Mouse (Mus musculus) myocyte (in vitro differentiated cells): ENCODE results near the gene Gm20403. TPM values are rescaled to one million over a fixed set of nuclear protein-coding genes. Genes with fewer than 3 reads are reported as not detected.

Source experiments
- H3K27me3 ChIP-seq: one replicate; pipeline ENCODE4 v1.6.1; 2011; ENCODE audit not compliant: control insufficient read depth, insufficient read depth, insufficient read length
- H3K36me3 ChIP-seq: one replicate; pipeline ENCODE4 v1.6.1; 2011; ENCODE audit not compliant: control insufficient read depth, insufficient read depth
- H3K4me2 ChIP-seq: one replicate; pipeline ENCODE4 v1.6.1; 2011; ENCODE audit warnings: low read depth, control low read depth
- H3K4me3 ChIP-seq: one replicate; pipeline ENCODE4 v1.5.1; 2011; ENCODE audit warnings: mild to moderate bottlenecking, control low read depth, moderate library complexity
- H3K79me2 ChIP-seq: one replicate; pipeline ENCODE4 v1.6.1; 2011; ENCODE audit not compliant: control insufficient read depth, insufficient read depth
- H3ac ChIP-seq: one replicate; pipeline ENCODE4 v1.6.1; 2011; ENCODE audit not compliant: control insufficient read depth, insufficient read length
- CEBPB ChIP-seq: IDR thresholded peaks from 2 replicates; pipeline ENCODE4 v1.6.1; 2011; ENCODE audit warnings: mild to moderate bottlenecking, moderate library complexity; ENCODE audit not compliant: poor library complexity, insufficient read depth, severe bottlenecking
- E2F4 ChIP-seq: IDR thresholded peaks from one replicate; pipeline ENCODE4 v1.6.1; 2011; ENCODE audit warnings: mild to moderate bottlenecking, control low read depth, moderate library complexity; ENCODE audit not compliant: insufficient read depth
- MAX ChIP-seq: IDR thresholded peaks from one replicate; pipeline ENCODE4 v1.6.1; 2011; ENCODE audit warnings: low read depth, mild to moderate bottlenecking, control low read depth
- MYOD1 ChIP-seq, 3 experiments: IDR thresholded peaks; one replicate each; pipeline ENCODE4 v1.6.1; 2011; ENCODE audit warnings: control low read depth in 2 of 3, low read depth in 2 of 3, mild to moderate bottlenecking in 2 of 3, moderate library complexity in 1 of 3; ENCODE audit not compliant: insufficient read length in 2 of 3, control insufficient read depth in 1 of 3
- MYOG ChIP-seq, 3 experiments: IDR thresholded peaks; one replicate each; pipeline ENCODE4 v1.6.1; 2011; ENCODE audit warnings: control low read depth in 2 of 3, low read depth in 2 of 3, mild to moderate bottlenecking in 2 of 3; ENCODE audit not compliant: insufficient read length in 2 of 3, control insufficient read depth in 1 of 3, insufficient read depth in 1 of 3
- POLR2A ChIP-seq: IDR thresholded peaks from one replicate; pipeline ENCODE4 v1.6.1; 2011; ENCODE audit warnings: low read depth, mild to moderate bottlenecking, control low read depth, moderate library complexity; ENCODE audit not compliant: insufficient read length
- POLR2AphosphoS2 ChIP-seq: IDR thresholded peaks from one replicate; pipeline ENCODE4 v1.6.1; 2011; ENCODE audit warnings: low read depth, control low read depth; ENCODE audit not compliant: insufficient read length
- REST ChIP-seq: IDR thresholded peaks from one replicate; pipeline ENCODE4 v1.6.1; 2011; ENCODE audit warnings: mild to moderate bottlenecking, control low read depth, moderate library complexity; ENCODE audit not compliant: insufficient read depth, insufficient read length
- SRF ChIP-seq: IDR thresholded peaks from one replicate; pipeline ENCODE4 v1.6.1; 2011; ENCODE audit warnings: low read depth; ENCODE audit not compliant: control insufficient read depth, insufficient read length
- TCF12 ChIP-seq: IDR thresholded peaks from one replicate; pipeline ENCODE4 v1.6.1; 2011; ENCODE audit warnings: mild to moderate bottlenecking, control low read depth; ENCODE audit not compliant: poor library complexity, insufficient read depth, severe bottlenecking
- TCF3 ChIP-seq: IDR thresholded peaks from one replicate; pipeline ENCODE4 v1.6.1; 2011; ENCODE audit warnings: low read depth, control low read depth; ENCODE audit not compliant: insufficient read length
- USF1 ChIP-seq: IDR thresholded peaks from one replicate; pipeline ENCODE4 v1.6.1; 2011; ENCODE audit warnings: low read depth, mild to moderate bottlenecking, control low read depth, moderate library complexity
- polyA plus RNA-seq: library from polyadenylated mRNA; unstranded; fragments of >200 nt; fragmentation: generic; extraction: Trizol; gene quantifications from one replicate; pipeline ENCODE4 v1.2.1, GENCODE M21; 2012; ENCODE audit warnings: missing spikeins

Gm20403 gene
- polyA plus RNA-seq, 1 experiment: 0.32 TPM

GRCm38 (mm10) chr12:54985257-54986051, 875 bp downstream of the Gm20403 start:
- Histone ChIP-seq H3K27me3 (no peaks in the 10 kb centered on the region), H3K36me3 (peaks cover 5% of the 10 kb centered on the region), H3K79me2 (peaks cover 44% of the 10 kb centered on the region), H3ac (peak overlapping the region; percentile 76), H3K4me3 (peak overlapping the region; percentile 52), H3K4me2 (peak overlapping the region; percentile 77)
- TF ChIP-seq TCF12 (no peak), MYOD1 (IDR thresholded peaks at IDR 0.05; ENCODE audit: control insufficient read depth in 1 of 3, insufficient read length in 2 of 3, low read depth in 2 of 3) (no peak), E2F4 (no peak), MAX (no peak), POLR2A (no peak), POLR2AphosphoS2 (no peak)

GRCm38 (mm10) chr12:54984701-54985256, 1.6 kb downstream of the Gm20403 start:
- H3K4me2 ChIP-seq: peak overlapping the region; percentile 77
- H3K36me3 ChIP-seq: peaks cover 5% of the 10 kb centered on the region
- H3ac ChIP-seq: peak overlapping the region; percentile 76
- peak overlapping the region; percentile 52 for H3K4me3 ChIP-seq
- H3K79me2 ChIP-seq: peaks cover 50% of the 10 kb centered on the region
- TF ChIP-seq MYOG (IDR thresholded peaks at IDR 0.05; ENCODE audit: control insufficient read depth in 1 of 3, insufficient read depth in 1 of 3, insufficient read length in 2 of 3, low read depth in 2 of 3): no peak
- TF ChIP-seq TCF12: no peak
- TF ChIP-seq POLR2AphosphoS2: peak; percentile 54
- TF ChIP-seq E2F4: no peak
- TF ChIP-seq POLR2A: peak; percentile 74
- TF ChIP-seq MYOD1 (IDR thresholded peaks at IDR 0.05; ENCODE audit: control insufficient read depth in 1 of 3, insufficient read length in 2 of 3, low read depth in 2 of 3): peak in 1 of 3 experiments; percentile 13
- no peaks in the 10 kb centered on the region for H3K27me3 ChIP-seq

DNA sequence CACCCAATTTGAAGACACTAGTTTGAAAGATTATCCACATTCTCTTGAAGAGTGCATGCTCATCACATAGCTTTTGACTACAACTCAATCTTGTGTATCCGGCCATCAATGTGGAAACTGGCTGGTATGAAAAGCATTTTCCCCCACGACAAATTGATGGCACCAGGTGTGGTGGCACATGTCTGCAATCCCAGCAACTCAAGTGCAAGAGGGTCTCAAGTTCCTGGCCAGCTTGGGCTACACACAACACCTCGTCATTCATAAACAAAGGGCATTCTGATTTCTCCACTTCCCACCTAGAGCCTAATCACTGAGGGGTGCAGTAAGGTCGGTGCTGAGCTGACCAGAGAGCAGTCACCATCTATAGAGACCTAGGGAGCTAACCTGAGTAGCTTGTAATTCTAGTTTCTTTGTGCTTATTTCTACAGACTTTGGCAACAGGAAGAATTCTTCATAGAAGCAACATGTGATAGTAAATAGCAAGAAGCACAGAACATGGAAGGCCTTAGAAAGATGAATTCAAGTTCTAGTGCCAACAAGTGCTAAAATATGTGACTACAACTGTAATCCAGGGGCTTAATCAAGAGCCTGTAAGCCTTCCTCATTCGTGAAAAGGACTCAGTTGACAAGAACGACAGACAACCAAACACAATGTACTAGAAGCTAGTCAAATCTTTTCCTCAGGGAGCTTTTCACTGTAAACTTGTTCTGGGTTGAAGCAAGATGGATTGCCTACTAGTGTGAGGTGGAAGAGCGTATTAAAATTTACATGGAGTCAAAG, 3.2 kb downstream of the Gm20403 start:
- Histone ChIP-seq H3K27me3 (no peaks in the 10 kb centered on the region), H3ac (no peak overlapping the region), H3K79me2 (peaks cover 63% of the 10 kb centered on the region), H3K36me3 (peaks cover 5% of the 10 kb centered on the region), H3K4me2 (no peak overlapping the region), H3K4me3 (no peak overlapping the region)
- TF ChIP-seq MYOG (IDR thresholded peaks at IDR 0.05; ENCODE audit: control insufficient read depth in 1 of 3, insufficient read depth in 1 of 3, insufficient read length in 2 of 3, low read depth in 2 of 3) (peak in 1 of 3 experiments; percentile 52), CEBPB (peak; percentile 1; the same call in 1 of the 2 replicates), POLR2A (no peak), MYOD1 (IDR thresholded peaks at IDR 0.05; ENCODE audit: control insufficient read depth in 1 of 3, insufficient read length in 2 of 3, low read depth in 2 of 3) (peak in 2 of 3 experiments; percentile 89 to 90)

- TF ChIP-seq TCF12: no peak
- Histone ChIP-seq H3K36me3 (peaks cover 5% of the 10 kb centered on the region), H3K4me2 (no peak overlapping the region), H3K4me3 (no peak overlapping the region), H3K27me3 (no peaks in the 10 kb centered on the region), H3K79me2 (peaks cover 72% of the 10 kb centered on the region), H3ac (no peak overlapping the region)
Observed at GRCm38 (mm10) chr12:54981962-54982361, 4.4 kb downstream of the Gm20403 start.

DNA sequence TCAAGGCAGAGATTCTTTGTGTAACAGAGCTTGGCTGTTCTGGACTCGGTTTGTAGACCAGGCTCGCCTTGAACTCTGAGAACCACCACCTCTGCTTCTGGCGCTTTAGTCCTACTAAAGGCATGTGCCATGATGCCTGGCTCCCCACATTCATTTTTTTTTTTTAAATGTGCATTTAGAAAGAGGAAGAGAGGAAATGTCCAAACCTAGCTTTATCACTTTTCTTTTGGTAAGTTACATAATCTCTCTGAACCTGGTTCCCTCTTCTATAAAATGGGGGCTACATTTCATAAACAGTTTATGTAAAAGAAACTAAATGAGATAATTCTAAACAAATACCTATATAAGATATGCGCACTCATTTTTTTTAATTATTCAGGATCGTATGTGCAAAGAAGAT, 5.4 kb downstream of the Gm20403 start:
- no peak overlapping the region for H3K4me2 ChIP-seq
- H3K4me3 ChIP-seq: no peak overlapping the region
- H3K27me3 ChIP-seq: no peaks in the 10 kb centered on the region
- peaks cover 83% of the 10 kb centered on the region for H3K79me2 ChIP-seq
- no peak overlapping the region for H3ac ChIP-seq
- H3K36me3 ChIP-seq: peaks cover 5% of the 10 kb centered on the region
- TF ChIP-seq TCF3: no peak
- TF ChIP-seq TCF12: no peak
- TF ChIP-seq E2F4: no peak
- no peak for TF ChIP-seq MYOD1 (IDR thresholded peaks at IDR 0.05; ENCODE audit: control insufficient read depth in 1 of 3, insufficient read length in 2 of 3, low read depth in 2 of 3)
- no peak for TF ChIP-seq SRF
- no peak for TF ChIP-seq USF1
- TF ChIP-seq MAX: no peak
- no peak for TF ChIP-seq MYOG (IDR thresholded peaks at IDR 0.05; ENCODE audit: control insufficient read depth in 1 of 3, insufficient read depth in 1 of 3, insufficient read length in 2 of 3, low read depth in 2 of 3)
- no peak for TF ChIP-seq CEBPB
- TF ChIP-seq POLR2A: no peak
- no peak for TF ChIP-seq REST
- TF ChIP-seq POLR2AphosphoS2: no peak
